8 mouse cellular contexts compared by ENCODE assay signal in genomic region chr16:77329160-77329691, GRCm38 (mm10).
DNase-seq lines count a peak whose midpoint lies in the region; ATAC-seq and TF ChIP-seq lines count a peak whose summit lies in the region.

No protein-coding gene starts in this region.

- TF ChIP-seq CTCF in liver, postnatal 0 days (IDR thresholded peaks at IDR 0.05; ENCODE audit: low read depth), result peak; percentile 31

- H3K36me3 ChIP-seq in forebrain, embryonic 16.5 days (ENCODE audit: control insufficient read depth, insufficient read depth), result no peaks in the 10 kb centered on the region
- no peaks in the 10 kb centered on the region for H3K36me3 ChIP-seq in liver, postnatal 0 days (replicated peaks; ENCODE audit: insufficient read depth, low read length)
- 0 out of 2 replicates have a peak, but pooled peaks cover 2% of the 10 kb centered on the region for H3K36me3 ChIP-seq in neural tube, embryonic 11.5 days (ENCODE audit: control insufficient read depth, insufficient read depth, low read length)

- peak overlapping the region; percentile 80 for H3K27ac ChIP-seq in forebrain, embryonic 16.5 days (ENCODE audit: low read length)
- H3K27ac ChIP-seq in liver, postnatal 0 days (ENCODE audit: low read depth), result peak overlapping the region; percentile 89
- peak overlapping the region; percentile 85 for H3K27ac ChIP-seq in neural tube, embryonic 11.5 days (ENCODE audit: low read depth, low read length)

- peak overlapping the region; percentile 52 for H3K4me2 ChIP-seq in forebrain, embryonic 16.5 days (ENCODE audit: low read length)
- H3K4me2 ChIP-seq in liver, postnatal 0 days (ENCODE audit: low read depth, low read length), result peak overlapping the region; percentile 74
- peak overlapping the region; percentile 55 for H3K4me2 ChIP-seq in neural tube, embryonic 11.5 days (ENCODE audit: low read depth)

- H3K9ac ChIP-seq in forebrain, embryonic 16.5 days (replicated peaks; ENCODE audit: low read depth, low read length), result peak overlapping the region; percentile 52
- peak overlapping the region; percentile 63 for H3K9ac ChIP-seq in liver, postnatal 0 days (replicated peaks)
- H3K9ac ChIP-seq in neural tube, embryonic 11.5 days (ENCODE audit: low read length), result peak overlapping the region; percentile 67

- peak; percentile 60 for ATAC-seq in forebrain, embryonic 16.5 days
- ATAC-seq in liver, postnatal 0 days, result peak; percentile 81
- ATAC-seq in neural tube, embryonic 11.5 days (ENCODE audit: insufficient read depth, low FRiP score, low TSS enrichment), result peak; percentile 51

- peak overlapping the region; percentile 42 for H3K4me3 ChIP-seq in forebrain, embryonic 16.5 days (replicated peaks; ENCODE audit: low read length)
- H3K4me3 ChIP-seq in liver, postnatal 0 days (ENCODE audit: low read depth, low read length), result peak overlapping the region; percentile 54
- H3K4me3 ChIP-seq in neural tube, embryonic 11.5 days (ENCODE audit: low read depth, low read length), result peak overlapping the region; percentile 46

- peaks cover 23% of the 10 kb centered on the region for H3K4me1 ChIP-seq in forebrain, embryonic 16.5 days (replicated peaks; ENCODE audit: control insufficient read depth, insufficient read depth, low read length)
- H3K4me1 ChIP-seq in liver, postnatal 0 days (ENCODE audit: insufficient read depth), result no peaks in the 10 kb centered on the region
- H3K4me1 ChIP-seq in neural tube, embryonic 11.5 days (ENCODE audit: control insufficient read depth, insufficient read depth, low read length), result peaks cover 8% of the 10 kb centered on the region

- TF ChIP-seq EP300 in liver, postnatal 0 days (IDR thresholded peaks at IDR 0.05; ENCODE audit: low read depth), result no peak

- WGBS in forebrain, embryonic 16.5 days, result 3% methylated on average over 17 of the region's 17 CpGs
- WGBS in liver, postnatal 0 days (ENCODE audit: insufficient replicate concordance), result 8% methylated on average over 17 of the region's 17 CpGs
- 6% methylated on average over 17 of the region's 17 CpGs for WGBS in neural tube, embryonic 11.5 days

- H3K9me3 ChIP-seq in forebrain, embryonic 16.5 days (ENCODE audit: control insufficient read depth, low read length), result no peaks in the 10 kb centered on the region
- H3K9me3 ChIP-seq in liver, postnatal 0 days (ENCODE audit: low read length), result no peaks in the 10 kb centered on the region
- H3K9me3 ChIP-seq in neural tube, embryonic 11.5 days (ENCODE audit: control insufficient read depth, low read length), result no peaks in the 10 kb centered on the region

- intact Hi-C loops in heart, postnatal 25 days (cut with DNase I), result loop anchor here (2.0 to 10.0 kb wide), 3 partner anchors 113 to 266 kb away; no protein-coding TSS in a partner anchor

- H3K27me3 ChIP-seq in forebrain, embryonic 16.5 days (replicated peaks; ENCODE audit: control insufficient read depth, insufficient read depth, low read length), result no peaks in the 10 kb centered on the region
- H3K27me3 ChIP-seq in liver, postnatal 0 days (ENCODE audit: insufficient read depth, low read length), result no peaks in the 10 kb centered on the region
- H3K27me3 ChIP-seq in neural tube, embryonic 11.5 days (ENCODE audit: control insufficient read depth, insufficient read depth, low read length), result no peaks in the 10 kb centered on the region

- peak; percentile 46 to 47 for DNase-seq in urinary bladder, adult 18-20 months (ENCODE audit: low spot score in 2 of 2)
- DNase-seq in urinary bladder, postnatal 10 days (ENCODE audit: low spot score), result no peak
- peak; percentile 40 for DNase-seq in heart, postnatal 25 days (ENCODE audit: low spot score)
- peak; percentile 69 to 82 for DNase-seq in kidney, postnatal 4 days
- DNase-seq in liver, postnatal 0 days, result peak; percentile 51
- DNase-seq in neural tube, embryonic 11.5 days (ENCODE audit: low spot score), result peak; percentile 79
- DNase-seq in testis, postnatal 10 days (ENCODE audit: low spot score), result peak; percentile 73
